Mouse (Mus musculus): ENCODE data around the gene Dzank1. TPM values are rescaled to one million over a fixed set of nuclear protein-coding genes. Genes with fewer than 3 reads are reported as not detected.

Gene Dzank1
- polyA plus RNA-seq, 1 experiment, result 0.12 TPM

DNA sequence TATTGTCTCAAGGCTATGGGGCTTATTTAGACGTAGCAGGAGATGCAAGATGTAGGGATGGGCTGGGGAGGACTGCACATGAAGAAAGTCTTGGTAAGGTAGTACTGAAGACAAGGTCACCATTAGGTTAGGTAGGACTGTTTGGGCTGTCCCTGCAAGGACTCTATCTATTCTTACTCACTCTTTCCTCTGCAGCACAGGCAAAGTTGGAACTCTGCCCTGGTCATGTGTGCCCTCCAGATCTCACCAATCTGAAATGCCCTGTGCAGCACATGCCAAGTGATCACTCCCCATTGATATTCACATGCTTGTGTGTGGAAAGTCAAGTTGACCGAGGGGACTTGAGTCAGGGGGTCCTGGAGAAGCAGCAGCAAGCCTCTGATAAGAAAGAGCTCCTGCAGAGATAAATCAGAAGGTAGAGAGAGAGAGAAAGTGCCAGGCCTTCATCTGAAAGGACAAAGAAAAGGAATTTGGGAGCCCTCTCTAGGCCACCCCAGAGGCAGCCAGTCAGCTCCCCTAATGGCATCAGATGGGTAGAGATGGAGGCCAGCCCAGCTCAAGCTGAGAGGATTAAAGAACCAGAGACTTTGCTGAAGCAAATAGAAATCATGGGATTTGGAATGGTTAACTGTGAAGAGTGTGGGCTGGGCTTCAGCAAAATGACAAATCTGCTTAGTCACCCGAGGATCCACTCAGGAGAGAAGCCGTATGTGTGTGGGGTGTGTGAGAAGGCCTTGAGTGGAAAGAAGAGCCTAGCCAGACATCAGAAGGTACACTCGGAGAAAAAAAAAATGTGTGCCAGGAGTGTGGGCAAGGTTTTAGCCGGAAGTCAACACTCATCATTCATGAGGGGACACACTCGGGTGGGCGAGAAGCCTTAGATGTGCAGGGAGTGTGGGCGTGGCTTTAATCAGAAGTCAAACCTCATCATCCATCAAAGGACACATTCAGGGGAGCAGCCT lies 62.1 kb downstream of the Dzank1 start:
- H3K4me2 ChIP-seq (ENCODE audit: low read depth), result no peak overlapping the region
- no peak for TF ChIP-seq MYOG (IDR thresholded peaks at IDR 0.05; ENCODE audit: control insufficient read depth in 1 of 3, insufficient read depth in 1 of 3, insufficient read length in 2 of 3, low read depth in 2 of 3)
- no peak for TF ChIP-seq MAX (IDR thresholded peaks at IDR 0.05; ENCODE audit: low read depth)
- no peak for TF ChIP-seq POLR2A (IDR thresholded peaks at IDR 0.05; ENCODE audit: insufficient read length, low read depth)
- no peak for TF ChIP-seq CEBPB (IDR thresholded peaks at IDR 0.05; ENCODE audit: insufficient read depth, poor library complexity, severe bottlenecking)
- TF ChIP-seq SRF (IDR thresholded peaks at IDR 0.05; ENCODE audit: control insufficient read depth, insufficient read length, low read depth), result no peak
- no peak for TF ChIP-seq REST (IDR thresholded peaks at IDR 0.05; ENCODE audit: insufficient read depth, insufficient read length)
- TF ChIP-seq MYOD1 (IDR thresholded peaks at IDR 0.05; ENCODE audit: control insufficient read depth in 1 of 3, insufficient read length in 2 of 3, low read depth in 2 of 3), result no peak
- no peak for TF ChIP-seq E2F4 (IDR thresholded peaks at IDR 0.05; ENCODE audit: insufficient read depth)
- TF ChIP-seq USF1 (IDR thresholded peaks at IDR 0.05; ENCODE audit: low read depth), result no peak
- TF ChIP-seq TCF12 (IDR thresholded peaks at IDR 0.05; ENCODE audit: insufficient read depth, poor library complexity, severe bottlenecking), result no peak
- no peaks in the 10 kb centered on the region for H3K79me2 ChIP-seq (ENCODE audit: control insufficient read depth, insufficient read depth)
- H3K36me3 ChIP-seq (ENCODE audit: control insufficient read depth, insufficient read depth), result no peaks in the 10 kb centered on the region
- no peak overlapping the region for H3ac ChIP-seq (ENCODE audit: control insufficient read depth, insufficient read length)
- no peaks in the 10 kb centered on the region for H3K27me3 ChIP-seq (ENCODE audit: control insufficient read depth, insufficient read depth, insufficient read length)
- no peak overlapping the region for H3K4me3 ChIP-seq

- no peak for TF ChIP-seq CEBPB (IDR thresholded peaks at IDR 0.05; ENCODE audit: insufficient read depth, poor library complexity, severe bottlenecking)
- TF ChIP-seq POLR2AphosphoS2 (IDR thresholded peaks at IDR 0.05; ENCODE audit: insufficient read length, low read depth), result no peak
- TF ChIP-seq POLR2A (IDR thresholded peaks at IDR 0.05; ENCODE audit: insufficient read length, low read depth), result no peak
- no peak for TF ChIP-seq REST (IDR thresholded peaks at IDR 0.05; ENCODE audit: insufficient read depth, insufficient read length)
- TF ChIP-seq MYOD1 (IDR thresholded peaks at IDR 0.05; ENCODE audit: control insufficient read depth in 1 of 3, insufficient read length in 2 of 3, low read depth in 2 of 3), result no peak
- no peak for TF ChIP-seq TCF12 (IDR thresholded peaks at IDR 0.05; ENCODE audit: insufficient read depth, poor library complexity, severe bottlenecking)
Measured at GRCm38 (mm10) chr2:144464182-144464581, 63.0 kb downstream of the Dzank1 start.

GRCm38 (mm10) chr2:144458975-144459754 lies 68.0 kb downstream of the Dzank1 start:
- H3K4me2 ChIP-seq (ENCODE audit: low read depth), result peak overlapping the region; percentile 90
- no peaks in the 10 kb centered on the region for H3K79me2 ChIP-seq (ENCODE audit: control insufficient read depth, insufficient read depth)
- H3K36me3 ChIP-seq (ENCODE audit: control insufficient read depth, insufficient read depth), result no peaks in the 10 kb centered on the region
- H3K27me3 ChIP-seq (ENCODE audit: control insufficient read depth, insufficient read depth, insufficient read length), result no peaks in the 10 kb centered on the region
- no peak overlapping the region for H3ac ChIP-seq (ENCODE audit: control insufficient read depth, insufficient read length)
- TF ChIP-seq POLR2AphosphoS2 (IDR thresholded peaks at IDR 0.05; ENCODE audit: insufficient read length, low read depth) (no peak), CEBPB (IDR thresholded peaks at IDR 0.05; ENCODE audit: insufficient read depth, poor library complexity, severe bottlenecking) (no peak), REST (IDR thresholded peaks at IDR 0.05; ENCODE audit: insufficient read depth, insufficient read length) (no peak), MYOD1 (IDR thresholded peaks at IDR 0.05; ENCODE audit: control insufficient read depth in 1 of 3, insufficient read length in 2 of 3, low read depth in 2 of 3) (no peak), POLR2A (IDR thresholded peaks at IDR 0.05; ENCODE audit: insufficient read length, low read depth) (peak; percentile 20), SRF (IDR thresholded peaks at IDR 0.05; ENCODE audit: control insufficient read depth, insufficient read length, low read depth) (no peak), MYOG (IDR thresholded peaks at IDR 0.05; ENCODE audit: control insufficient read depth in 1 of 3, insufficient read depth in 1 of 3, insufficient read length in 2 of 3, low read depth in 2 of 3) (peak in 1 of 3 experiments; percentile 40), TCF12 (IDR thresholded peaks at IDR 0.05; ENCODE audit: insufficient read depth, poor library complexity, severe bottlenecking) (no peak), USF1 (IDR thresholded peaks at IDR 0.05; ENCODE audit: low read depth) (peak; percentile 53), E2F4 (IDR thresholded peaks at IDR 0.05; ENCODE audit: insufficient read depth) (no peak), MAX (IDR thresholded peaks at IDR 0.05; ENCODE audit: low read depth) (no peak), TCF3 (IDR thresholded peaks at IDR 0.05; ENCODE audit: insufficient read length, low read depth) (no peak)
- peak overlapping the region; percentile 34 for H3K4me3 ChIP-seq

More at GRCm38 (mm10) chr2:144464182-144464581, 63.0 kb downstream of the Dzank1 start:
- H3ac ChIP-seq (ENCODE audit: control insufficient read depth, insufficient read length), result no peak overlapping the region
- H3K79me2 ChIP-seq (ENCODE audit: control insufficient read depth, insufficient read depth), result no peaks in the 10 kb centered on the region
- H3K4me3 ChIP-seq, result no peak overlapping the region
- no peaks in the 10 kb centered on the region for H3K27me3 ChIP-seq (ENCODE audit: control insufficient read depth, insufficient read depth, insufficient read length)
- no peak overlapping the region for H3K4me2 ChIP-seq (ENCODE audit: low read depth)
- no peaks in the 10 kb centered on the region for H3K36me3 ChIP-seq (ENCODE audit: control insufficient read depth, insufficient read depth)

DNA sequence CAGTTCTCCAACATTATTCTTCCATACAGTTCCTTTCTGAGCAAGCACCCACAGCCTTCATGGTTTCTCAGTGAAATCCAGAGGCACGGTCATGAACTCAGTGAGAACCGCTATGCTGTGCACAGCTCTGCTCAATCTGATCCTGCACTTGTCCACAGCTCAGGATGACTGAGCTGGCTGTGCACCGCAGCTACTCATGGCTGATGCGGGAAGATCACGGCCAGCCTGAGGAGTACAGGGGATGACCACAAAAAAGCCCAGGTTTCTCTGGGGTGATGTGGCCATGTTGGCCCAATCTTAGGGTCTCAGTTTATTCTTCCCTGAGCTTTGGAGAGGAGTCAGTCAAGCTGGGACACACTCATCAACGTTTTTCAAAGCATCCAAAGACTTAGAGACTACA lies 68.9 kb downstream of the Dzank1 start:
- Histone ChIP-seq H3K36me3 (ENCODE audit: control insufficient read depth, insufficient read depth) (no peaks in the 10 kb centered on the region), H3K4me2 (ENCODE audit: low read depth) (peak overlapping the region; percentile 90), H3K27me3 (ENCODE audit: control insufficient read depth, insufficient read depth, insufficient read length) (peaks cover 6% of the 10 kb centered on the region), H3K4me3 (peak overlapping the region; percentile 34), H3ac (ENCODE audit: control insufficient read depth, insufficient read length) (no peak overlapping the region), H3K79me2 (ENCODE audit: control insufficient read depth, insufficient read depth) (no peaks in the 10 kb centered on the region)
- TF ChIP-seq MAX (IDR thresholded peaks at IDR 0.05; ENCODE audit: low read depth) (no peak), TCF12 (IDR thresholded peaks at IDR 0.05; ENCODE audit: insufficient read depth, poor library complexity, severe bottlenecking) (no peak), REST (IDR thresholded peaks at IDR 0.05; ENCODE audit: insufficient read depth, insufficient read length) (no peak), MYOD1 (IDR thresholded peaks at IDR 0.05; ENCODE audit: control insufficient read depth in 1 of 3, insufficient read length in 2 of 3, low read depth in 2 of 3) (no peak), TCF3 (IDR thresholded peaks at IDR 0.05; ENCODE audit: insufficient read length, low read depth) (no peak), POLR2A (IDR thresholded peaks at IDR 0.05; ENCODE audit: insufficient read length, low read depth) (no peak), POLR2AphosphoS2 (IDR thresholded peaks at IDR 0.05; ENCODE audit: insufficient read length, low read depth) (no peak), SRF (IDR thresholded peaks at IDR 0.05; ENCODE audit: control insufficient read depth, insufficient read length, low read depth) (no peak), MYOG (IDR thresholded peaks at IDR 0.05; ENCODE audit: control insufficient read depth in 1 of 3, insufficient read depth in 1 of 3, insufficient read length in 2 of 3, low read depth in 2 of 3) (no peak), USF1 (IDR thresholded peaks at IDR 0.05; ENCODE audit: low read depth) (no peak)
